Mouse (Mus musculus) MEL (cell line): ENCODE data around the gene Tmem59l. TPM values are rescaled to one million over a fixed set of nuclear protein-coding genes. Genes with fewer than 3 reads are reported as not detected.
A peak's percentile ranks its signal among the peaks of the same experiment; 100 is the strongest.

Source experiments
- DNase-seq: peaks from one replicate; pipeline ENCODE4 v3.0.0; 2011; ENCODE audit warnings: low read depth, low spot score
- H3K27ac ChIP-seq: 2 replicates; pipeline ENCODE4 v1.5.1; 2012; ENCODE audit warnings: low read depth, mild to moderate bottlenecking, control low read depth, low read length, moderate library complexity; ENCODE audit not compliant: control insufficient read depth
- H3K27me3 ChIP-seq, 2 experiments: fragments of 150-350 bp in 1 of 2; sonication (generic) in 1 of 2; 2 replicates each; pipeline ENCODE4 v1.6.1; 2012; ENCODE audit warnings: low read length in 2 of 2, mild to moderate bottlenecking in 2 of 2, improper control_type of control experiment in 1 of 2, moderate library complexity in 1 of 2; ENCODE audit not compliant: insufficient read depth in 2 of 2, control insufficient read depth in 1 of 2
- H3K36me3 ChIP-seq, 2 experiments: 2 replicates each; pipeline ENCODE4 v1.6.1; 2012 to 2014; ENCODE audit warnings: low read length in 2 of 2, improper control_type of control experiment in 1 of 2, inconsistent platforms in 1 of 2, mild to moderate bottlenecking in 1 of 2; ENCODE audit not compliant: insufficient read depth in 2 of 2, control insufficient read depth in 1 of 2
- H3K4me1 ChIP-seq, 2 experiments: fragments of 150-350 bp in 1 of 2; sonication (generic) in 1 of 2; 2 replicates each; pipeline ENCODE4 v1.6.1; 2012; ENCODE audit warnings: low read length in 2 of 2, improper control_type of control experiment in 1 of 2, mild to moderate bottlenecking in 1 of 2; ENCODE audit not compliant: insufficient read depth in 2 of 2, control insufficient read depth in 1 of 2
- H3K4me3 ChIP-seq, 2 experiments: fragments of 150-350 bp in 1 of 2; sonication (generic) in 1 of 2; 2 replicates each; pipeline ENCODE4 v1.5.1; 2012; ENCODE audit warnings: low read depth in 2 of 2, low read length in 2 of 2, mild to moderate bottlenecking in 2 of 2, moderate library complexity in 2 of 2, control low read depth in 1 of 2, improper control_type of control experiment in 1 of 2; ENCODE audit not compliant: control insufficient read depth in 1 of 2, insufficient read depth in 1 of 2
- H3K79me2 ChIP-seq: 2 replicates; pipeline ENCODE4 v1.6.1; 2012; ENCODE audit warnings: mild to moderate bottlenecking, low read length, moderate library complexity; ENCODE audit not compliant: control insufficient read depth, poor library complexity, insufficient read depth
- H3K9ac ChIP-seq: 2 replicates; pipeline ENCODE4 v1.6.1; 2012; ENCODE audit warnings: low read depth, mild to moderate bottlenecking, control low read depth, low read length, moderate library complexity; ENCODE audit not compliant: control insufficient read depth, poor library complexity, severe bottlenecking
- H3K9me3 ChIP-seq: fragments of 150-350 bp; sonication (generic); replicated peaks from 2 replicates; pipeline ENCODE4 v1.6.1; 2012; ENCODE audit warnings: mild to moderate bottlenecking, low read length, improper control_type of control experiment, moderate library complexity; ENCODE audit not compliant: insufficient read depth
- BHLHE40 ChIP-seq: IDR thresholded peaks from 2 replicates; pipeline ENCODE4 v1.6.1; 2012; ENCODE audit warnings: low read depth, mild to moderate bottlenecking, inconsistent platforms, low read length, improper control_type of control experiment, borderline replicate concordance
- CHD1 ChIP-seq: IDR thresholded peaks from 2 replicates; pipeline ENCODE4 v1.6.1; 2012; ENCODE audit warnings: low read depth, mild to moderate bottlenecking, inconsistent platforms, low read length, improper control_type of control experiment
- CHD2 ChIP-seq: IDR thresholded peaks from 2 replicates; pipeline ENCODE4 v1.6.1; 2011; ENCODE audit warnings: low read length, improper control_type of control experiment
- CTCF ChIP-seq, 3 experiments: IDR thresholded peaks in 2 of 3; conservative IDR thresholded peaks in 1 of 3; 2 replicates each; pipeline ENCODE4 v1.5.1; 2011 to 2012; ENCODE audit warnings: low read length in 3 of 3, low read depth in 2 of 3, mild to moderate bottlenecking in 2 of 3, improper control_type of control experiment in 1 of 3, inconsistent platforms in 1 of 3, mixed read lengths in 1 of 3, moderate library complexity in 1 of 3; ENCODE audit not compliant: control insufficient read depth in 1 of 3, insufficient read depth in 1 of 3, poor library complexity in 1 of 3, severe bottlenecking in 1 of 3
- E2F4 ChIP-seq: IDR thresholded peaks from 2 replicates; pipeline ENCODE4 v1.6.1; 2011; ENCODE audit warnings: low read depth, low read length, improper control_type of control experiment, borderline replicate concordance
- ELF1 ChIP-seq: IDR thresholded peaks from 2 replicates; pipeline ENCODE4 v1.6.1; 2014; ENCODE audit warnings: low read depth, mild to moderate bottlenecking, inconsistent platforms, low read length, improper control_type of control experiment, moderate library complexity
- EP300 ChIP-seq, 2 experiments: IDR thresholded peaks; 2 replicates each; pipeline ENCODE4 v1.6.1; 2011; ENCODE audit warnings: improper control_type of control experiment in 2 of 2, low read length in 2 of 2, low read depth in 1 of 2, mild to moderate bottlenecking in 1 of 2
- ETS1 ChIP-seq: IDR thresholded peaks from 2 replicates; pipeline ENCODE4 v1.6.1; 2012; ENCODE audit warnings: low read depth, mild to moderate bottlenecking, inconsistent platforms, low read length, improper control_type of control experiment, moderate library complexity
- GABPA ChIP-seq: IDR thresholded peaks from 2 replicates; pipeline ENCODE4 v1.6.1; 2012; ENCODE audit warnings: low read depth, mild to moderate bottlenecking, inconsistent platforms, low read length, improper control_type of control experiment, moderate library complexity
- GATA1 ChIP-seq: IDR thresholded peaks from 2 replicates; pipeline ENCODE4 v1.6.1; 2011; ENCODE audit warnings: low read depth, low read length, improper control_type of control experiment
- HCFC1 ChIP-seq: IDR thresholded peaks from 2 replicates; pipeline ENCODE4 v1.6.1; 2012; ENCODE audit warnings: low read depth, mild to moderate bottlenecking, inconsistent platforms, low read length, improper control_type of control experiment, moderate library complexity
- JUND ChIP-seq: IDR thresholded peaks from 2 replicates; pipeline ENCODE4 v1.6.1; 2011; ENCODE audit warnings: low read depth, mild to moderate bottlenecking, improper control_type of control experiment, low read length
- KAT2A ChIP-seq: conservative IDR thresholded peaks from 2 replicates; pipeline ENCODE4 v1.6.1; 2012; ENCODE audit warnings: low read depth, low read length, improper control_type of control experiment, inconsistent platforms
- MAFK ChIP-seq: IDR thresholded peaks from 2 replicates; pipeline ENCODE4 v1.6.1; 2011; ENCODE audit warnings: low read depth, mild to moderate bottlenecking, low read length, improper control_type of control experiment, borderline replicate concordance
- MAX ChIP-seq: IDR thresholded peaks from 2 replicates; pipeline ENCODE4 v1.6.1; 2011; ENCODE audit warnings: low read length, improper control_type of control experiment
- MAZ ChIP-seq: IDR thresholded peaks from 2 replicates; pipeline ENCODE4 v1.6.1; 2012; ENCODE audit warnings: low read depth, mild to moderate bottlenecking, inconsistent platforms, low read length, improper control_type of control experiment
- MEF2A ChIP-seq: IDR thresholded peaks from 2 replicates; pipeline ENCODE4 v1.6.1; 2014; ENCODE audit warnings: low read depth, mild to moderate bottlenecking, inconsistent platforms, low read length, improper control_type of control experiment; ENCODE audit not compliant: poor library complexity, insufficient replicate concordance, severe bottlenecking; ENCODE audit errors: extremely low read depth
- MXI1 ChIP-seq: IDR thresholded peaks from 2 replicates; pipeline ENCODE4 v1.6.1; 2011; ENCODE audit warnings: mild to moderate bottlenecking, low read depth, low read length, improper control_type of control experiment
- MYB ChIP-seq: IDR thresholded peaks from 2 replicates; pipeline ENCODE4 v1.6.1; 2011; ENCODE audit warnings: mild to moderate bottlenecking, low read depth, low read length, improper control_type of control experiment
- MYC ChIP-seq: IDR thresholded peaks from 2 replicates; pipeline ENCODE4 v1.6.1; 2011; ENCODE audit warnings: low read depth, mild to moderate bottlenecking, low read length, improper control_type of control experiment, moderate library complexity
- NELFE ChIP-seq: IDR thresholded peaks from 2 replicates; pipeline ENCODE4 v1.6.1; 2011; ENCODE audit warnings: low read depth, low read length, improper control_type of control experiment
- NRF1 ChIP-seq: IDR thresholded peaks from 2 replicates; pipeline ENCODE4 v1.6.1; 2014; ENCODE audit warnings: low read depth, mild to moderate bottlenecking, inconsistent platforms, low read length, improper control_type of control experiment, moderate library complexity; ENCODE audit not compliant: poor library complexity, insufficient read depth, severe bottlenecking
- POLR2A ChIP-seq, 2 experiments: IDR thresholded peaks; 2 replicates each; pipeline ENCODE4 v1.6.1; 2011 to 2012; ENCODE audit warnings: low read length in 2 of 2, mild to moderate bottlenecking in 2 of 2, control low read depth in 1 of 2, improper control_type of control experiment in 1 of 2, low read depth in 1 of 2, moderate library complexity in 1 of 2; ENCODE audit not compliant: control insufficient read depth in 1 of 2, insufficient read depth in 1 of 2, poor library complexity in 1 of 2
- POLR2AphosphoS2 ChIP-seq: IDR thresholded peaks from 2 replicates; pipeline ENCODE4 v1.6.1; 2011; ENCODE audit warnings: low read length, improper control_type of control experiment
- POLR2AphosphoS5 ChIP-seq: IDR thresholded peaks from 2 replicates; pipeline ENCODE4 v1.6.1; 2012; ENCODE audit warnings: low read depth, borderline replicate concordance, mild to moderate bottlenecking, inconsistent platforms, low read length, moderate library complexity, mixed read lengths
- RAD21 ChIP-seq: IDR thresholded peaks from 2 replicates; pipeline ENCODE4 v1.6.1; 2011; ENCODE audit warnings: mild to moderate bottlenecking, low read depth, low read length, improper control_type of control experiment
- RCOR1 ChIP-seq: IDR thresholded peaks from 2 replicates; pipeline ENCODE4 v1.6.1; 2012; ENCODE audit warnings: low read depth, mild to moderate bottlenecking, inconsistent platforms, low read length, improper control_type of control experiment
- SIN3A ChIP-seq: IDR thresholded peaks from 2 replicates; pipeline ENCODE4 v1.6.1; 2012; ENCODE audit warnings: low read length, improper control_type of control experiment, inconsistent platforms
- SMC3 ChIP-seq: IDR thresholded peaks from 2 replicates; pipeline ENCODE4 v1.6.1; 2011; ENCODE audit warnings: low read depth, low read length, improper control_type of control experiment
- TAL1 ChIP-seq: IDR thresholded peaks from 2 replicates; pipeline ENCODE4 v1.6.1; 2012; ENCODE audit warnings: mild to moderate bottlenecking, inconsistent platforms, low read length, moderate library complexity, mixed read lengths
- TBP ChIP-seq: IDR thresholded peaks from 2 replicates; pipeline ENCODE4 v1.8.0; 2011; ENCODE audit warnings: low read depth, low read length, improper control_type of control experiment
- TCF12 ChIP-seq: IDR thresholded peaks from 2 replicates; pipeline ENCODE4 v1.6.1; 2014; ENCODE audit warnings: low read depth, mild to moderate bottlenecking, inconsistent platforms, low read length, improper control_type of control experiment, moderate library complexity
- UBTF ChIP-seq: IDR thresholded peaks from 2 replicates; pipeline ENCODE4 v1.6.1; 2012; ENCODE audit warnings: low read depth, mild to moderate bottlenecking, inconsistent platforms, low read length, improper control_type of control experiment, moderate library complexity, borderline replicate concordance; ENCODE audit not compliant: insufficient read depth
- USF2 ChIP-seq, 2 experiments: IDR thresholded peaks; 2 replicates each; pipeline ENCODE4 v1.6.1; 2011 to 2012; ENCODE audit warnings: improper control_type of control experiment in 2 of 2, low read length in 2 of 2, borderline replicate concordance in 1 of 2, inconsistent platforms in 1 of 2, low read depth in 1 of 2, mild to moderate bottlenecking in 1 of 2; ENCODE audit not compliant: insufficient read depth in 1 of 2
- ZKSCAN1 ChIP-seq: IDR thresholded peaks from 2 replicates; pipeline ENCODE4 v1.6.1; 2012; ENCODE audit warnings: low read depth, mild to moderate bottlenecking, inconsistent platforms, low read length, improper control_type of control experiment, moderate library complexity
- ZMIZ1 ChIP-seq: IDR thresholded peaks from 2 replicates; pipeline ENCODE4 v1.6.1; 2012; ENCODE audit warnings: low read depth, mild to moderate bottlenecking, inconsistent platforms, low read length, improper control_type of control experiment, moderate library complexity
- ZNF384 ChIP-seq: IDR thresholded peaks from 2 replicates; pipeline ENCODE4 v1.6.1; 2012; ENCODE audit warnings: low read depth, mild to moderate bottlenecking, inconsistent platforms, low read length, improper control_type of control experiment
- polyA plus RNA-seq, 2 experiments: library from polyadenylated mRNA; stranded (reverse) in 1 of 2; unstranded in 1 of 2; fragments of >175 nt in 1 of 2; fragments of >200 nt in 1 of 2; gene quantifications; 2 replicates each; pipeline versions ENCODE4 v1.2.1 to v1.2.4; 2012; ENCODE audit warnings: low replicate concordance in 2 of 2, low read depth in 1 of 2; ENCODE audit not compliant: insufficient read length in 2 of 2, insufficient read depth in 1 of 2, missing spikeins in 1 of 2
- total RNA-seq: library from RNA; depleted of rRNA; stranded (reverse); fragments of 300-350 nt; gene quantifications from 2 replicates; pipeline ENCODE4 v1.2.3, GENCODE M21; 2012

Gene Tmem59l
- total and polyA plus RNA-seq, 3 experiments: not detected

GRCm38 (mm10) chr8:70512253-70512903 lies 25.2 kb upstream of the Tmem59l start:
- Histone ChIP-seq H3K27me3 (no peaks in the 10 kb centered on the region), H3K9ac (no peak overlapping the region), H3K36me3 (peaks cover 7 to 25% of the 10 kb centered on the region in 2 experiments), H3K4me1 (peaks cover 6 to 37% of the 10 kb centered on the region in 2 experiments), H3K9me3 (no peaks in the 10 kb centered on the region), H3K79me2 (peaks cover 26% of the 10 kb centered on the region), H3K4me3 (no peak overlapping the region), H3K27ac (peak overlapping the region; percentile 82)
- peak; percentile 88 for DNase-seq
- TF ChIP-seq CHD2 (no peak), MEF2A (no peak), E2F4 (no peak), ETS1 (peak; percentile 72), ELF1 (0 out of 2 replicates have a peak, but pooled peaks have one; percentile 18), POLR2A (IDR thresholded peaks at IDR 0.05; ENCODE audit: control insufficient read depth in 1 of 2, insufficient read depth in 1 of 2, low read depth in 1 of 2, low read length in 2 of 2, poor library complexity in 1 of 2) (no peak), GATA1 (peak; percentile 74), TAL1 (peak; percentile 86), MYB (no peak), CHD1 (no peak), ZKSCAN1 (no peak), UBTF (no peak), GABPA (no peak), POLR2AphosphoS5 (no peak), NRF1 (no peak), JUND (no peak), KAT2A (no peak), ZMIZ1 (no peak), SMC3 (no peak), BHLHE40 (peak; percentile 93), POLR2AphosphoS2 (no peak; the same call in 1 of the 2 replicates), CTCF (IDR thresholded peaks at IDR 0.05 in 2 of 3, conservative IDR thresholded peaks at IDR 0.05 in 1 of 3; ENCODE audit: control insufficient read depth in 1 of 3, insufficient read depth in 1 of 3, low read depth in 2 of 3, low read length in 3 of 3, poor library complexity in 1 of 3, severe bottlenecking in 1 of 3) (no peak), RAD21 (no peak), SIN3A (peak; percentile 73), MXI1 (peak; percentile 88), TCF12 (peak; percentile 67), HCFC1 (no peak; the same call in 1 of the 2 replicates), MYC (peak; percentile 93), ZNF384 (peak; percentile 76), EP300 (IDR thresholded peaks at IDR 0.05; ENCODE audit: low read depth in 1 of 2, low read length in 2 of 2) (peak; percentile 81 to 84), MAFK (no peak), TBP (0 out of 2 replicates have a peak, but pooled peaks have one; percentile 39), RCOR1 (peak; percentile 65; the same call in 1 of the 2 replicates), MAZ (no peak), USF2 (IDR thresholded peaks at IDR 0.05; ENCODE audit: borderline replicate concordance in 1 of 2, insufficient read depth in 1 of 2, low read depth in 1 of 2, low read length in 2 of 2) (no peak), NELFE (no peak), MAX (peak; percentile 94)
